Mouse (Mus musculus) hindbrain, embryonic 11.5 days (tissue): ENCODE data around the gene Bicd1. TPM values are rescaled to one million over a fixed set of nuclear protein-coding genes. Genes with fewer than 3 reads are reported as not detected.

Source experiments
- ATAC-seq: fragments of 200-750 bp; cut with Nextera tagmentation; 2 replicates; pipeline ENCODE4 v1.8.0; 2017; ENCODE audit warnings: mild to moderate bottlenecking, moderate TSS enrichment, moderate library complexity; ENCODE audit not compliant: low FRiP score
- DNase-seq: peaks from one replicate; pipeline ENCODE4 v3.0.0-alpha.2; 2015; ENCODE audit warnings: low spot score
- H3K27ac ChIP-seq: fragments of 300-500 bp; sonication (generic); 2 replicates; pipeline ENCODE4 v1.5.1; 2014; ENCODE audit warnings: mild to moderate bottlenecking, low read depth, low read length
- H3K27me3 ChIP-seq: fragments of 300-500 bp; sonication (generic); 2 replicates; pipeline ENCODE4 v1.6.1; 2014; ENCODE audit warnings: mild to moderate bottlenecking, low read length, moderate library complexity, mixed read lengths; ENCODE audit not compliant: control insufficient read depth, insufficient read depth
- H3K36me3 ChIP-seq: fragments of 300-500 bp; sonication (generic); 2 replicates; pipeline ENCODE4 v1.6.1; 2014; ENCODE audit warnings: mild to moderate bottlenecking, low read length, moderate library complexity, mixed read lengths; ENCODE audit not compliant: control insufficient read depth, insufficient read depth
- H3K4me1 ChIP-seq: fragments of 300-500 bp; sonication (generic); replicated peaks from 2 replicates; pipeline ENCODE4 v1.6.1; 2014; ENCODE audit warnings: low read length, mixed read lengths; ENCODE audit not compliant: control insufficient read depth, insufficient read depth
- H3K4me2 ChIP-seq: fragments of 300-500 bp; sonication (generic); replicated peaks from 2 replicates; pipeline ENCODE4 v1.6.1; 2014; ENCODE audit warnings: mild to moderate bottlenecking, low read depth, low read length
- H3K4me3 ChIP-seq: fragments of 300-500 bp; sonication (generic); 2 replicates; pipeline ENCODE4 v1.5.1; 2014; ENCODE audit warnings: low read depth, low read length
- H3K9ac ChIP-seq: fragments of 300-500 bp; sonication (generic); 2 replicates; pipeline ENCODE4 v1.6.1; 2014; ENCODE audit warnings: low read depth, low read length
- H3K9me3 ChIP-seq: fragments of 300-500 bp; sonication (generic); 2 replicates; pipeline ENCODE4 v1.6.1; 2016; ENCODE audit warnings: low read length; ENCODE audit not compliant: control insufficient read depth
- WGBS: fragments of 180-500 bp; shearing (Covaris S2); extraction: QIAGEN DNeasy Blood & Tissue Kit; methylation state at CpG from one replicate; pipeline ENCODE4 v1.1.7; 2014; 5-methylcytosine and 5-hydroxymethylcytosine counted together
- polyA plus RNA-seq: library from polyadenylated mRNA; unstranded; fragments of >200 nt; fragmentation: Nextera tagmentation; extraction: Ambion mirVana; gene quantifications from 2 replicates; pipeline ENCODE4 v1.2.1, GENCODE M21; 2014

Gene Bicd1
- polyA plus RNA-seq, 1 experiment from 2014 or later = 22.6 TPM

DNA sequence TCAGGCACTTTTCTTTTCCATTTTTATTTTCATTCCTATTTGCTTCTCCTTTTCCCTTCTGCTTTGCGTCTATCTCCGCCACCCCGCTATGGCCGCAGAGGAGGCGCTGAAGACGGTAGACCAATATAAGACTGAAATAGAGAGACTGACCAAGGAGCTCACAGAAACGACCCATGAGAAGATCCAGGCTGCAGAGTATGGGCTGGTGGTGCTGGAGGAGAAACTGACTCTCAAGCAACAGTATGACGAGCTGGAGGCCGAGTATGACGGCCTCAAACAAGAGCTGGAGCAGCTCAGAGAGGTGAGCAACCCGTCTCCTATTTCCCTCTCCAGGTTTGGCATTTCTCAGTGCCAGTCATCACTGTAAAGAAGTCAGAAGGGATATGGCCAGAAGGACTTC is 655 bp downstream of the Bicd1 start:
- 1% methylated on average over 11 of the region's 11 CpGs for WGBS
- Histone ChIP-seq H3K4me2 (peak overlapping the region; percentile 63), H3K9me3 (no peaks in the 10 kb centered on the region), H3K4me1 (no peaks in the 10 kb centered on the region), H3K36me3 (no peaks in the 10 kb centered on the region), H3K9ac (peak overlapping the region; percentile 84), H3K4me3 (peak overlapping the region; percentile 74), H3K27ac (peak overlapping the region; percentile 84), H3K27me3 (no peaks in the 10 kb centered on the region)
- ATAC-seq = peak; percentile 53
- no peak for DNase-seq

DNA sequence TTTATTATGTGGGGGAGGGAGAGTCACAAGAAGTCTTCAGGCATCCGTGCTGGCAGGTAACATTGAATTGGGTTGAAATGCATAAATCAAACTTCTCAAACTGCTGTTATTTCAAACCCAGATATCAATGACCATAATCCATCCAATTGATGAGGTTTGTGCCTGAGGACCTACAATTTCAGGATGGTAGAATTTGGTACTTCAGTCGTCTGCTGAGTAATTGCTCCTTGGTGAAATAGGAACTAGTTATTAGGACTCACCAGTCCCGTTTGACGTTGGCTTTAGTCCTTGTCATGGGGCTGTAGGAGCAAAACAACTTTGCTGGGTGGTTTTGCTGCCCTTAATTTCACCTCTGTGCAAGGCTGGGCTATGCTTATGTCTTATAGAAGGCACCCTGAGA is 1.2 kb downstream of the Bicd1 start:
- ATAC-seq = no peak
- peak overlapping the region; percentile 84 for H3K9ac ChIP-seq

DNA sequence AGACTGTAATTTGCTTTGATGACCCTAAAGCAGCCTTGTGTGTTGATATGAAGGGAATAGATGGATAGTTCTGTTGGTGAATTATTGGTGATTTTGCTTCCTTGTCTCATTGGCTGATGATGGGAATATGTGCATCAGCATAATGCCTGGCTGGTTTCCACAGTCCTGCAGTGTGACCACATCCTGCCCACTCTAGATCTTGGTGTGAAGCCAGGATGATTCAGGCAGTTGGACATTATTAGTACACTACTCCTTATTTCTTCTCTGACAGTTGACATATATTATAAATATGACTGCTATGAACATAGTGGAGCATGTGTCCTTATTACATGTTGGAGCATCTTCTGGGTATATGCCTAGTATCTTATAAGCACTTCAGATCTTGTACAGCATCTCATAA is 4.6 kb downstream of the Bicd1 start:
- DNase-seq (no peak), ATAC-seq (no peak)
- H3K27ac ChIP-seq = no peak overlapping the region
- H3K4me2 ChIP-seq = no peak overlapping the region
- H3K36me3 ChIP-seq = no peaks in the 10 kb centered on the region
- no peaks in the 10 kb centered on the region for H3K27me3 ChIP-seq
- no peak overlapping the region for H3K4me3 ChIP-seq
- H3K4me1 ChIP-seq = no peaks in the 10 kb centered on the region
- H3K9me3 ChIP-seq = no peaks in the 10 kb centered on the region
- H3K9ac ChIP-seq = no peak overlapping the region

More for the DNA sequence above, 1.2 kb downstream of the Bicd1 start:
- Histone ChIP-seq H3K4me1 (no peaks in the 10 kb centered on the region), H3K4me2 (peak overlapping the region; percentile 63), H3K27me3 (no peaks in the 10 kb centered on the region), H3K27ac (peak overlapping the region; percentile 84; the same call in 1 of the 2 replicates), H3K36me3 (no peaks in the 10 kb centered on the region), H3K4me3 (peak overlapping the region; percentile 74), H3K9me3 (no peaks in the 10 kb centered on the region)
- 12% methylated on average over 4 of the region's 4 CpGs for WGBS
- DNase-seq = peak; percentile 19

DNA sequence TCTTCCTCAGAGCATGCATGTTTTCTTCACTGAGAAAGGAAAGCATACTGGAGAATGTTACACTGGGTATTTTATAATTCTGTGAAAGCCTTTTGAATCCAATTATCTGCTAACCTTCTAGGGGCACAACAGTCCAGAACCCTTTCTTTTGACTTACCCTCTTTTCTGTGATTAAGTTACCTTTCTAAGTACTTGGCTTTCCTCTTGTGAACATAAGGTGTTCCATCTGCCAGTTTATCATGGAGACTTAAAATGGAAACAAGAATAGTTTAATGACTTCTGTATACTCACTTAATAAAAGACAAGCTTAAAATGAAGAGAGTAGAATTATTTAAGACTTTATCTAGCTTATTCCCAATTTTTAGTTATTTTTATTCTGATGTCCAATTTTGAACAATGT is 16.1 kb downstream of the Bicd1 start:
- Histone ChIP-seq H3K4me3 (no peak overlapping the region), H3K4me1 (no peaks in the 10 kb centered on the region), H3K27me3 (no peaks in the 10 kb centered on the region), H3K9ac (no peak overlapping the region), H3K4me2 (no peak overlapping the region), H3K36me3 (no peaks in the 10 kb centered on the region), H3K9me3 (no peaks in the 10 kb centered on the region), H3K27ac (no peak overlapping the region)
- no peak for DNase-seq
- ATAC-seq = no peak

DNA sequence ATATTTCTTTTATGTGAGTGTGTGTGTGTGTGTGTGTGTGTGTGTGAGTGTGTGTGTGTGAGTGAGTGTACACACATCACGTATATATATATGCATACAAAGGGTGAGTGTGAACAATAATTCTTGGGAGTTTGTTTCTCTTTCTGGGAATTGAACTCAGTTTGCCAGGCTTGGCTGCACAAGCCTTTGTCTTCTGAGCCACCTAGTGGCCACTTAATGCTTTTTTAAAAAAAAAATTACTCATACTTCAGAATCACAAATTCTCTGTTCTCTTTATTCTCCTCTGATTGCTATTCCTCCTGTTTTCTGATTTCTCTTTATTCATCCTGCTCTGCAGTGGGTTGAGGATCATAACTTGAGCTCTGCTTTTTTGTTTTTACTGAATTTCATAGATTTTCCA is 30.5 kb downstream of the Bicd1 start:
- WGBS = 82% methylated on average over 1 of the region's 1 CpGs
- Histone ChIP-seq H3K36me3 (no peaks in the 10 kb centered on the region), H3K4me1 (no peaks in the 10 kb centered on the region), H3K4me3 (no peak overlapping the region), H3K27me3 (no peaks in the 10 kb centered on the region), H3K9me3 (no peaks in the 10 kb centered on the region), H3K9ac (no peak overlapping the region), H3K27ac (no peak overlapping the region), H3K4me2 (no peak overlapping the region)
- no peak for DNase-seq
- ATAC-seq = no peak

DNA sequence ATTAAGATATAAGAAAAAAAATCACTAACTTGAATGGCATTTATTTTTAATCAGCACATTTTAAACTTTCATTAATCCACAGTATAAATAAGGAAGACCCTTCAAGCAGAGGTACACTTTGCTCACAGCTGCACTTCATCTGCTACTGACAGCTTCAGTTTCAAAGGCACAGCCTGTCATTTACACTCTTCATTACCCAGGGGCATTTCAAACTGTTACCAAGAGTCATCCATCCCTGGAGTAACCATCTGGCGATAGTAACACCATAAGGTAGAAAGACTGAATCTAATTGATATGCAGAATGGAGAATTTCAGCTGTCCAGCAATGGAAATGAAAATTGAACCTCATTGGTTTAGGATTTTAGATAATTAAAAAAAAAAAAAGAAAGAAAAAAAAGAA is 34.2 kb downstream of the Bicd1 start:
- peak; percentile 88 for ATAC-seq
- no peak overlapping the region for H3K27ac ChIP-seq
- peak; percentile 56 for DNase-seq
- no peak overlapping the region for H3K9ac ChIP-seq
- 47% methylated on average over 1 of the region's 1 CpGs for WGBS
- no peak overlapping the region for H3K4me2 ChIP-seq
- no peaks in the 10 kb centered on the region for H3K4me1 ChIP-seq
- no peak overlapping the region for H3K4me3 ChIP-seq
- no peaks in the 10 kb centered on the region for H3K9me3 ChIP-seq
- no peaks in the 10 kb centered on the region for H3K27me3 ChIP-seq
- H3K36me3 ChIP-seq = no peaks in the 10 kb centered on the region

DNA sequence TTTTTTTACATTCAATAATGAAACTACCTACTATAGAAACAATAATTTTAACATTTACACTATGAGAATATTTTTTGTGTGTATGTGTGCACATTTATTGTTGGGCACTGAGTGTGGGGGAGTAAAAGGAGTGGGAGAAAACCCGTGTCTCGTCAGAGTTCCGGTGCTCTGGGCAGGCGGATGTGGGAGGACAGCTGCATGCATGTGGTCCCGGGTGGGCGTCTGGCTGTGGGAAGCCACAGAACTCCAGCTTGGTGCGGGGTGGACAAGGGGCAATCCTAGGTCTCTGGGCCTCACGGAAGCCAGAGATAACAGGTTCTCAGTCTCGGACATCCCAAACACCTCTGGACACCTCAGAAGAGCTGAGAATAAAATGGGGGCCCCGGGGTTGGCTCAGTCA is 37.2 kb downstream of the Bicd1 start:
- ATAC-seq = 0 out of 2 replicates have a peak, but pooled peaks have one; percentile 15
- no peak overlapping the region for H3K27ac ChIP-seq
- no peak overlapping the region for H3K4me2 ChIP-seq
- no peak overlapping the region for H3K4me3 ChIP-seq
- H3K9ac ChIP-seq = no peak overlapping the region
- no peak for DNase-seq
- WGBS = 86% methylated on average over 10 of the region's 10 CpGs
- H3K9me3 ChIP-seq = no peaks in the 10 kb centered on the region
- no peaks in the 10 kb centered on the region for H3K36me3 ChIP-seq
- no peaks in the 10 kb centered on the region for H3K4me1 ChIP-seq
- H3K27me3 ChIP-seq = no peaks in the 10 kb centered on the region

DNA sequence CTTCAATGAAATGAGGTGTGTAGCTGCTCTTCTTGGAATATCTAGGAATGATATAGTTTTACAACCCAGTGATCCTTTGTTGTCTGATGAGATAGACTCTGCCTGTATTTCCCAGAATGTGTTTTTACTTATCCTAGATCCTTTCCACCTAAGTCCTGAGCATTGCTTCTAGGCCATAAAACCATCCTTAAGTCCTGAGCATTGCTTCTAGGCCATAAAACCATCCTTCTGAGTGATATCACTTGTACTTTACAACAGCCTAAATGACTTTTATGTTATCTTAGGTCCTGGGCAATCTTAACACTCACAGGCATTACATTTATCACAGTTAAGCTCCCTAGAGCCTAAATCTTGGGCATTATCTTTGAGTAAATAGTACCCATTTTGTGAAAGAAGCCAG is 48.6 kb downstream of the Bicd1 start:
- no peak for DNase-seq
- Histone ChIP-seq H3K4me2 (no peak overlapping the region), H3K9me3 (no peaks in the 10 kb centered on the region), H3K27me3 (no peaks in the 10 kb centered on the region), H3K36me3 (no peaks in the 10 kb centered on the region), H3K4me3 (no peak overlapping the region), H3K27ac (no peak overlapping the region), H3K4me1 (no peaks in the 10 kb centered on the region), H3K9ac (no peak overlapping the region)
- ATAC-seq = no peak

DNA sequence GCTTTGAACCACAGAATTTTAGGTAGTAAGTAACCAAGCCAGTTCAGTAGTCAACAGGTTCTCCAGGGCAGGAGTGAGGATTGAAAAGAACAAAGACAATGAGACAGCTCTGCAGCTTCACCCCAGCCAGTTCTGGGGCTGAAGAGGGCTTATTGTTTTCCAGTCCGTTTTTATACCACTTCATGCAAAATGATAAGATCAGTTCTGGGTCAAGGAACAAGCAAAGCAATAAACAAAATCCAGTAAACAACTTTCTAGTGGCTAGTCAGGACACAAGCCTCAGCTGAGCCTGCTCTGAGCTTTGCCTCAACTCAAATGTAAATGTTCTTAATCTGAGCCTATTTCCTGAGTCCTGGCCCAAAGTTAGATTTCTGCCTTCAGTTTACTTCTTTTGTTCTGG is 52.3 kb downstream of the Bicd1 start:
- H3K36me3 ChIP-seq = no peaks in the 10 kb centered on the region
- WGBS = 11% methylated on average over 1 of the region's 1 CpGs
- H3K4me1 ChIP-seq = no peaks in the 10 kb centered on the region
- no peaks in the 10 kb centered on the region for H3K27me3 ChIP-seq
- ATAC-seq (no peak), DNase-seq (no peak)
- H3K4me2 ChIP-seq = no peak overlapping the region
- no peak overlapping the region for H3K27ac ChIP-seq
- no peak overlapping the region for H3K9ac ChIP-seq
- H3K4me3 ChIP-seq = no peak overlapping the region
- no peaks in the 10 kb centered on the region for H3K9me3 ChIP-seq
